Mouse (Mus musculus) cerebellum, adult 9-10 months (tissue): ENCODE measurements around the gene Plxnd1.

Source experiments
- DNase-seq: peaks from one replicate; pipeline ENCODE4 v3.0.0; 2022

Gene Plxnd1

GRCm38 (mm10) chr6:115975606-115976005, 19.2 kb downstream of the Plxnd1 start:
- DNase-seq = no peak

- peak; percentile 41 for DNase-seq
Measured at GRCm38 (mm10) chr6:115973881-115974662, 20.7 kb downstream of the Plxnd1 start.

- DNase-seq = no peak
Measured at GRCm38 (mm10) chr6:115973139-115973875, 21.5 kb downstream of the Plxnd1 start.

GRCm38 (mm10) chr6:115972083-115972764, 22.6 kb downstream of the Plxnd1 start:
- peak; percentile 41 for DNase-seq

GRCm38 (mm10) chr6:115971273-115972060, 23.3 kb downstream of the Plxnd1 start:
- peak; percentile 27 for DNase-seq

GRCm38 (mm10) chr6:115969952-115970351, 24.9 kb downstream of the Plxnd1 start:
- DNase-seq = peak; percentile 38

GRCm38 (mm10) chr6:115969103-115969502, 25.7 kb downstream of the Plxnd1 start:
- DNase-seq = peak; percentile 65

GRCm38 (mm10) chr6:115968700-115969099, 26.1 kb downstream of the Plxnd1 start:
- peak; percentile 56 for DNase-seq

- DNase-seq = peak; percentile 89
Measured at GRCm38 (mm10) chr6:115968086-115968485, 26.7 kb downstream of the Plxnd1 start.

GRCm38 (mm10) chr6:115967291-115967880, 27.4 kb downstream of the Plxnd1 start:
- DNase-seq = peak; percentile 74

- DNase-seq = no peak
Measured at GRCm38 (mm10) chr6:115966227-115966966, 28.4 kb downstream of the Plxnd1 start.

- DNase-seq = no peak
Measured at GRCm38 (mm10) chr6:115963656-115964055, 31.1 kb downstream of the Plxnd1 start.

GRCm38 (mm10) chr6:115962439-115963085, 32.2 kb downstream of the Plxnd1 start:
- DNase-seq = peak; percentile 29

GRCm38 (mm10) chr6:115961743-115962142, 33.1 kb downstream of the Plxnd1 start:
- no peak for DNase-seq

GRCm38 (mm10) chr6:115960322-115960721, 34.5 kb downstream of the Plxnd1 start:
- DNase-seq = peak; percentile 46

GRCm38 (mm10) chr6:115959151-115959691, 35.6 kb downstream of the Plxnd1 start:
- DNase-seq = peak; percentile 77

- peak; percentile 44 for DNase-seq
Measured at GRCm38 (mm10) chr6:115958445-115958844, 36.4 kb downstream of the Plxnd1 start.

- no peak for DNase-seq
Measured at GRCm38 (mm10) chr6:115957681-115958080, 37.1 kb downstream of the Plxnd1 start.

- peak; percentile 92 for DNase-seq
Measured at GRCm38 (mm10) chr6:115956922-115957601, 37.7 kb downstream of the Plxnd1 start.

- peak; percentile 65 for DNase-seq
Measured at GRCm38 (mm10) chr6:115956418-115956921, 38.3 kb downstream of the Plxnd1 start.
